Mouse (Mus musculus): ENCODE data around the gene Camk1d.
"Not testable (repeated sequence)": the region's sequence is repeated elsewhere in the genome, so short reads cannot be mapped to it uniquely, and the experiment has no call there.

Gene Camk1d

GRCm38 (mm10) chr2:5579391-5579790 lies 134.9 kb downstream of the Camk1d start:
- no peak for DNase-seq (ENCODE audit: extremely low read depth, low read depth, low spot score)

DNA sequence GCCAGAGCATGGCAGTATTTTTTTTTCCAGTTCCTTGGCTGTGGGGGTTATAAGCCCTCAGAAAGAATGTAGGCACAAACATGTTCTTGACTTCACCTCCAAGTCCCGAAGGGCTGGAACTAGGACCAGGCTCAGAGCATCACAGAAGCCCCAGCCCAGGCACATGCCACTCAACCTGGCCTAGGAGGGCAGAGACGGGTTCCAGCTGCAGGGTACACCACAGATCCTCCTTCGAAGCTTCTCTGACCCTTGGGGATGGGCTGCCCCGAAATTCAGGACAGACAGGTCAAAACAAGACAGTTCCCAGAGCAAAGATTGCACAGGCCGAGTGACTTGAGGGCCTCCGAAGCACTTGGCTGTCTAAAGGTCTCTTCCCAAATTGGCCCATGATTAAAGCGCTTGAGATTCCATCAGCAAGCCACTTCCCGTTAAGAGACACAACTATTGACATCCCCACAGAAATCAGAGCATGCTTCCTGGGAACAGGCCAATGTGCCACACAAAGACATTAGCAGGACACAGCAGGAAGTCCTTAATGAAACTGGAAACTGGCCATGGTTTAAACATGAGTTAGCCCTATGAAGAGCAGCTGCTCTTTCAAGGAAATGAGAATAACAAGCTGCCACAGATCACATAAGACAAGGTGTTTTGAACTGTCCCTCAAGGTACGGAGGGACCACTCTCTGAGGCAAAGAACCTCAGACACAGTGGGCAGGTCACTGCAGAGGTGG lies 136.8 kb downstream of the Camk1d start:
- no peak for DNase-seq (ENCODE audit: extremely low read depth, low read depth, low spot score)

- no peak for DNase-seq (ENCODE audit: extremely low read depth, low read depth, low spot score)
These were observed 141.9 kb downstream of the Camk1d start for GRCm38 (mm10) chr2:5572314-5573006.

GRCm38 (mm10) chr2:5566611-5567010 lies 147.7 kb downstream of the Camk1d start:
- no peak for DNase-seq (ENCODE audit: extremely low read depth, low read depth, low spot score)

DNA sequence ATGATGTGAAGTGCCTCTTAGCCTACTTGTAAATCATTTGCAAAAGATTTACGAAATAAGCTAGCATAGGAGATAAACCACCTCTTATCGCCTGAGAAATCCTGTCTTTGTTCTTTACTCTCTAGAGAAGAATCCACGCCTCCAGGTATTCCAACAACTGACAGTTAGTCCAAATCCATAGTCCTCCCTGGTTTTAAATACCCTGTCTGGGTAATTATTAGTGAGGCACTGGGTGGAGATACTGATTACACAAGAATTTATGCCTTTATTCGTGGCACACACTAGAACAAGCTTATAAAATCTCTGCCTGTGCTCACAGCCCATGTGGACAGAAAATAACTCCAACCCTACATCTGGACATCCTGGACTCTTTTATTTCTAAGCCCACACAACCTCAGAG lies 150.6 kb downstream of the Camk1d start:
- DNase-seq (ENCODE audit: extremely low read depth, low read depth, low spot score) = no peak

DNA sequence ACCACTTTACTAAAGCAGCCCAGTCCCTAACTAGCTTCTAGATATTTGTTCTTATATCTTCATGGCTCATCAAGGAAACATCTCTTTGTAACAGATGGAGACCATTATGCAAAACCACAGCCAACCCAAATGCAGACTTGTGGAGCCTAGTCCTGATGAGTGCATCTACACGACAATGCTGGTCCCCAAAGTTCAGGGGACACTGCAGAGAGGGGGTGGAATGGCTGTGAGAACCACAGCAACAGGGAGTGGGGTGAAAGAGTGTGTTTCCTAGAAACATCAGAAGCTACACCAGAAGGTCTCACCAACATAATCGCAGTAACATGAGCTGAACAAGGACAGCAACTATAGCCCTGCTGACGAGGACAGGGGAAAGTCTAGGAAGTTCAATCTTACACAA lies 152.9 kb downstream of the Camk1d start:
- no peak for DNase-seq (ENCODE audit: extremely low read depth, low read depth, low spot score)

GRCm38 (mm10) chr2:5553264-5553663 lies 161.1 kb downstream of the Camk1d start:
- no peak for DNase-seq (ENCODE audit: extremely low read depth, low read depth, low spot score)

DNA sequence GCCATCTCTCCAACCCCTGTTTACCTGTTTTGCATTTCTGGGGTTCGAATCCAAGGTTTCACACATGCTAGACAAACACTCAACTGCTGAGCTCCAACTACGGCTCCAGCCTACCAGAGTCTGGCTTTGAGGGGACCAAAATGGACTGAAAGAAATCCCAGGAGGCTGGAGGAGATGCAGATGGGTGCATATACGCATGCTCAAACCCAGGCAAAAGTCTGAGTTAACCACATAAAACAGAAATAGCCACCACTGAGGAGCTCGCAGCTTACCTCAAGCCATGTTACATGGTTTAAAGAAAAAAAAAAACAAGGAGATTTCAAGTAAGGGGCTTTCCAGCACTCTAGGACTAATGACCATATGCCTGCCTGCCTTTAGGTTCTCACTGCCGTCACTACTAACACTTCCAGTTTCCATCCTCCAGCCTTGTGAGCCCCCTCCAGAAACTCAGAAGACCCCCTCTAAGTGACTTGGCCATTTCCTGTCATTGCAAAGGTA lies 162.5 kb downstream of the Camk1d start:
- DNase-seq (ENCODE audit: extremely low read depth, low read depth, low spot score) = no peak

DNA sequence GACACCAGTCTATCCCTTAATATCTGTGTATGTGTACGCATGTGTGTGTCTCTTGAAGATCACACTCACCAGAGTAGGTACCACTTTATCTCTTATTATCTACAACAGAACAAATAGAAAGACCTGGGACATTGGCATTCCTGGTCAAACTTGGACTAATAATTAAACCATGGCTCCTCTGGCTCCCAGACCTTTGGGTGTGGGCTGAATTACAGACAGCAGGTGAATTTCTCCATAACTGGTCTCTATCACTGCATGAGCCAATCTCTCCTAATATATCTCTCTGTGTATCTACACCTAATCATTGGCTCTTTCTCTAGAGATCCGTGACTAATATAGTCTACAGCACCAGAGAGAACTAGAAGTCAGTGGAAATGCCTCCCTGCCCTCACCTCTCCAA lies 165.0 kb downstream of the Camk1d start:
- DNase-seq (ENCODE audit: extremely low read depth, low read depth, low spot score) = no peak

DNA sequence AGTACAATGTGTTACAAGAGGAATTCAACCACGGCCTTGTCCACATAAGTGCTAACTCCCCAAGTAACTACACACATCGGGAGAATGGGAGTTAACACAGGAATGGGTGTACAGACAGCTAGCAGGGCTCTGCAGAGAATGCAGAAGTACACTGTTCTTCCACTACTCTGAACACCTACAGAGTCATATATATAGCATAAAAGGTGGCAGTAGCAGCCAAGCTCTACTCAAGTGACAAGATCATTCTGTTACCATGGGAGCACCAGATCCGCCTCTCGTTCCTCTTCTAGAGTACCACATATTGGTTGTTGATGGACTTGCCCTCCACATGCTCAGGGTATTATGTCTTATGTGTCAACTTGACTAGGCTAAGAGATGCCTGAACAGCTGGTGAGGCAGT lies 165.4 kb downstream of the Camk1d start:
- no peak for DNase-seq (ENCODE audit: extremely low read depth, low read depth, low spot score)

- DNase-seq (ENCODE audit: extremely low read depth, low read depth, low spot score) = no peak
These were observed 173.4 kb downstream of the Camk1d start for GRCm38 (mm10) chr2:5540870-5541269.

- not testable (repeated sequence) for DNase-seq (ENCODE audit: extremely low read depth, low read depth, low spot score)
These were observed 174.4 kb downstream of the Camk1d start for GRCm38 (mm10) chr2:5539894-5540293.

DNA sequence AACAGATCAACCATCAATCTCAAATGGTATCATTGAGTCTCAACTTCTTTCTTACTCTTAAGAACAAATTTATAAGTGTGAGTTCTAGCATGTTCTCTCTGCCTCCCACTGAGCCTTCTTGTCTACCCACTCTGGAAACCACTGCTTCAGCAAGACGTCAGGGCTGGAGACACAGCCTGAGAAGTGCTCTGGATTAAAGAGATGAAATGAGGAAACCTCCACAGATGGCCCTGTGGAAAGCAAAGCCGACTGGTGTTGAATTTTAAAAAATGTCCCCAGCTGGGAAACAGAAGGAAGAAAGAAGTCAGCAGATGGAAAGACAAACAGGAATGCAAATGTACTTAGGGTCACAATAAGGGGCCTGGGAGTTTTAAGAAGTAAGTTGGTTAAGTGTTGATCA lies 180.4 kb downstream of the Camk1d start:
- no peak for DNase-seq (ENCODE audit: extremely low read depth, low read depth, low spot score)

DNA sequence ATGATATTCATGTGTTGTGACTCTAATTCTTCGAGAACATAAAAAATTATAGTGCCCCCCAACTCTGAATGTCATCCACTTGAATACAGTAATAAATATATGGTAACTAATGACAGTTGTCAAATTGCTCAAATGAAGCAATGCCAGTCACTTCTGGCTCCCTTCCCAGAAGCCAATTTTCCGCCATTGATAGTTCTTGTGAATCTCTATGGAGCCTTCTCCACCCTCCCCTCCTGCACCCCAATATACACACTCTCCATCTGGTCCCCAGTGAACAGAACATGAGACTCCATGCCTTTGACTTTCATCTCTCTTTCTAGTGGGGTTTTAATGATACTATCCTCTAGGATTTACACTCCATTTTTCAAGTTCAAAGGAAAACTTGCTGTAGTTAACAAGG lies 184.3 kb downstream of the Camk1d start:
- no peak for DNase-seq (ENCODE audit: extremely low read depth, low read depth, low spot score)

DNA sequence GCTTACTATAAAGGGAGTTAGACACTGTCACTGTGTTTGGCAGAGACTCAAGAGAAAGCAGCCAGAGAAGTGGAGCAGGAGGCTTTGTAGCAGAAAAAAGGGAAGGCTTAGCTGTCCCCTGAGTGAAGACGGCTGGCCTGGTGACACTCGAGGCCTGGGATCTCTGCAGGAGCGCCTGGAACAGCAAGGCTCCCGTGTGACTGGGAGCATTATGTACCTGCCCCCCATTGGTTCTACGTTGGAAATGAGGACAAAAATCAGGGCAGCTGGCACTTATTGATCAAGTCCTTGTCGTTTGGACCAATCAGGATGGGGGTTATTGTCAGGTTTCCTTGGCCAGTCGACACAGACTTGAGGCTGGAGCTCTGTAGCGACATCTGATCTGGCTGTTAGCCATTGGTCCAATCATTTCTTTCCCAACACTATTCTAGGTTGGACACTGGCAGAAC lies 195.1 kb downstream of the Camk1d start:
- DNase-seq (ENCODE audit: extremely low read depth, low read depth, low spot score) = no peak

- no peak for DNase-seq (ENCODE audit: extremely low read depth, low read depth, low spot score)
These were observed 199.2 kb downstream of the Camk1d start for GRCm38 (mm10) chr2:5515106-5515505.

- DNase-seq (ENCODE audit: extremely low read depth, low read depth, low spot score) = no peak
These were observed 200.2 kb downstream of the Camk1d start for GRCm38 (mm10) chr2:5514095-5514494.

GRCm38 (mm10) chr2:5513621-5514020 lies 200.7 kb downstream of the Camk1d start:
- no peak for DNase-seq (ENCODE audit: extremely low read depth, low read depth, low spot score)

- no peak for DNase-seq (ENCODE audit: extremely low read depth, low read depth, low spot score)
These were observed 204.3 kb downstream of the Camk1d start for GRCm38 (mm10) chr2:5510042-5510441.

GRCm38 (mm10) chr2:5499620-5500019 lies 214.7 kb downstream of the Camk1d start:
- no peak for DNase-seq (ENCODE audit: extremely low read depth, low read depth, low spot score)

DNA sequence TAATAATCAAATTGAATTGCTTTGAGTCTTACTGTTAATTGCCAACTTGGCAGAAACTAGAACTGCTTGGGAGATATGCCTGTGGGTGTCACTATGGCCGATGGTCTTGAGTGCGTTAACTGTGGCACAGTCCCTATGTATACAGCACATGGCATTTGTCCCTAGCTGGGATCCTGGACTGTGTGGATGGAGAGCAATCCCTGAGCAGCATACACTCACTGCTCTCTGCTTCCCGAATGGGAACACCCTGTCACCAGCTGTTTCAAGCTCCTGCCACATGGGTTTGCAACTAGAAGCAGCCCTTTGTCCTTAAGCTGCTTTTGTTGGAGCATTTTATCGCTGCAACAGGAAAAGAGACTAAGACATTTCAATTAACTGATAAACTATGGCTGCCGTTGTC lies 224.4 kb downstream of the Camk1d start:
- no peak for DNase-seq (ENCODE audit: extremely low read depth, low read depth, low spot score)

DNA sequence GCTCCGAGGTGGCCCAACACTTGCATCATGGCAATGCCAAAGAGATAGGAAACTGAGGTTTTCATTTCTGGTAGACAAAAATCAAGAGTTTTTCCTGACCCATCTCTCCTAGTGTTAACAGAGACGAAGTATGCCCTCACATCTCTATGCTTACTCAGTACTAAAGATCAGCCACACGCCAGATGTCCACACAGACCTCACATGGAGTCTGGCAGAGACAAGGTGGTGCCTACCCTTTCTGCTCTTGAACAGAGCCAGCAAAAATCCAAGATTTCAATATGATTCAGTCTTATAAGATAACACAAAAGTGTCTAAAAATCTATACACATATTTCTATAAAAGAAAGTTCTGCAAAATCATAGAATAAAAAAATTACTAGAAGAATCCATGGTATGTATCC lies 227.0 kb downstream of the Camk1d start:
- DNase-seq (ENCODE audit: extremely low read depth, low read depth, low spot score) = no peak
